Mouse (Mus musculus) A20 (cell line): ENCODE results near the gene Rtp1.

Source experiments
- DNase-seq: peaks from one replicate; pipeline ENCODE4 v3.0.0-alpha.2; 2011; ENCODE audit warnings: low read depth, low spot score

Rtp1 gene

GRCm38 (mm10) chr16:23428647-23429319, at the start of gene Rtp1:
Gene Rtp1, plus strand, starts transcription at chr16:23429133.
- no peak for DNase-seq

- DNase-seq: no peak
Measured at GRCm38 (mm10) chr16:23379536-23380230, 49.2 kb upstream of the Rtp1 start.

GRCm38 (mm10) chr16:23384304-23384703, 44.6 kb upstream of the Rtp1 start:
- DNase-seq: no peak

GRCm38 (mm10) chr16:23397931-23398330, 31.0 kb upstream of the Rtp1 start:
- no peak for DNase-seq

- DNase-seq: no peak
Measured at GRCm38 (mm10) chr16:23401463-23401862, 27.5 kb upstream of the Rtp1 start.

GRCm38 (mm10) chr16:23401959-23402358, 27.0 kb upstream of the Rtp1 start:
- no peak for DNase-seq

GRCm38 (mm10) chr16:23403008-23403755, 25.8 kb upstream of the Rtp1 start:
- peak; percentile 76 for DNase-seq

GRCm38 (mm10) chr16:23412930-23413329, 16.0 kb upstream of the Rtp1 start:
- DNase-seq: no peak

GRCm38 (mm10) chr16:23416261-23416656, 12.7 kb upstream of the Rtp1 start:
- DNase-seq: no peak

GRCm38 (mm10) chr16:23416657-23417293, 12.2 kb upstream of the Rtp1 start:
- no peak for DNase-seq

- no peak for DNase-seq
Measured at GRCm38 (mm10) chr16:23417456-23418240, 11.3 kb upstream of the Rtp1 start.

- DNase-seq: no peak
Measured at GRCm38 (mm10) chr16:23419565-23420085, 9.3 kb upstream of the Rtp1 start.

GRCm38 (mm10) chr16:23423825-23424224, 5.1 kb upstream of the Rtp1 start:
- DNase-seq: no peak

GRCm38 (mm10) chr16:23427701-23428100, 1.2 kb upstream of the Rtp1 start:
- no peak for DNase-seq

GRCm38 (mm10) chr16:23429991-23430390, 1.1 kb downstream of the Rtp1 start:
- DNase-seq: no peak

- DNase-seq: peak; percentile 23
Measured at GRCm38 (mm10) chr16:23437404-23438166, 8.7 kb downstream of the Rtp1 start.

- DNase-seq: no peak
Measured at GRCm38 (mm10) chr16:23444231-23444630, 15.3 kb downstream of the Rtp1 start.

GRCm38 (mm10) chr16:23449946-23450345, 21.0 kb downstream of the Rtp1 start:
- DNase-seq: no peak

GRCm38 (mm10) chr16:23450816-23451215, 21.9 kb downstream of the Rtp1 start:
- DNase-seq: no peak

GRCm38 (mm10) chr16:23452476-23452875, 23.5 kb downstream of the Rtp1 start:
- peak; percentile 59 for DNase-seq
